Mouse (Mus musculus) G1E (cell line): ENCODE measurements around the gene Cmpk1. TPM values are rescaled to one million over a fixed set of nuclear protein-coding genes. Genes with fewer than 3 reads are reported as not detected.

ENCODE experiments used
- ATAC-seq: 2 replicates; pipeline ENCODE4 v1.8.0; 2016; ENCODE audit warnings: mild to moderate bottlenecking; ENCODE audit not compliant: insufficient number of reproducible peaks, poor library complexity, low FRiP score, severe bottlenecking; ENCODE audit errors: extremely low read depth
- DNase-seq: peaks from one replicate; pipeline ENCODE4 v3.0.0; 2012; ENCODE audit warnings: low spot score
- H3K27me3 ChIP-seq: 2 replicates; pipeline ENCODE4 v1.6.1; 2012; ENCODE audit warnings: mild to moderate bottlenecking, low read length, inconsistent platforms; ENCODE audit not compliant: insufficient read depth
- H3K36me3 ChIP-seq: replicated peaks from 2 replicates; pipeline ENCODE3; 2012; ENCODE audit warnings: mild to moderate bottlenecking, inconsistent platforms
- H3K4me1 ChIP-seq: 2 replicates; pipeline ENCODE4 v1.6.1; 2012; ENCODE audit warnings: low read depth, low read length, inconsistent platforms, mixed read lengths; ENCODE audit not compliant: insufficient read depth
- H3K4me3 ChIP-seq: 2 replicates; pipeline ENCODE4 v1.5.1; 2012; ENCODE audit warnings: low read depth, mild to moderate bottlenecking, inconsistent platforms, low read length, moderate library complexity, mixed read lengths
- H3K9me3 ChIP-seq: replicated peaks from 2 replicates; pipeline ENCODE4 v1.6.1; 2012; ENCODE audit warnings: inconsistent platforms
- CTCF ChIP-seq: IDR thresholded peaks from 2 replicates; pipeline ENCODE4 v1.5.1; 2012; ENCODE audit warnings: low read depth, low read length, inconsistent platforms, mixed read lengths
- GATA1 ChIP-seq: IDR thresholded peaks from 2 replicates; pipeline ENCODE4 v1.6.1; 2012; ENCODE audit warnings: borderline replicate concordance, low read length, inconsistent platforms, mixed read lengths
- GATA2 ChIP-seq: IDR thresholded peaks from 2 replicates; pipeline ENCODE4 v1.6.1; 2012; ENCODE audit warnings: low read depth, low read length, inconsistent platforms, borderline replicate concordance
- POLR2AphosphoS5 ChIP-seq: IDR thresholded peaks from 2 replicates; pipeline ENCODE4 v1.6.1; 2012; ENCODE audit warnings: low read depth, low read length, inconsistent platforms; ENCODE audit not compliant: insufficient replicate concordance
- TAL1 ChIP-seq: conservative IDR thresholded peaks from 2 replicates; pipeline ENCODE4 v1.6.1; 2012; ENCODE audit warnings: low read depth, low read length, inconsistent platforms, mixed read lengths
- polyA plus RNA-seq: library from polyadenylated mRNA; stranded (reverse); fragments of >175 nt; gene quantifications from 2 replicates; pipeline ENCODE4 v1.2.3, GENCODE M21; 2012
- total RNA-seq, 2 experiments: library from RNA; stranded (forward) in 1 of 2; stranded (reverse) in 1 of 2; fragments of 200-1000 nt in 1 of 2; fragments of >200 nt in 1 of 2; fragmentation: Nextera tagmentation in 1 of 2; gene quantifications; 2 replicates each; pipeline ENCODE4 v1.2.3; 2014 to 2017

The Cmpk1 gene
- total and polyA plus RNA-seq, 3 experiments = 39.9 to 132 (median 47.3) TPM

- peaks cover 32% of the 10 kb centered on the region for H3K36me3 ChIP-seq
- H3K4me3 ChIP-seq = no peak overlapping the region
- 0 out of 2 replicates have a peak, but pooled peaks cover 3% of the 10 kb centered on the region for H3K27me3 ChIP-seq
- DNase-seq (no peak), ATAC-seq (no peak)
- TF ChIP-seq GATA1 (no peak), TAL1 (no peak), GATA2 (no peak), POLR2AphosphoS5 (no peak), CTCF (no peak)
- peaks cover 22% of the 10 kb centered on the region for H3K4me1 ChIP-seq
- H3K9me3 ChIP-seq = peaks cover 15% of the 10 kb centered on the region
These were observed 74.1 kb downstream of the Cmpk1 start for GRCm38 (mm10) chr4:114912705-114913593.

DNA sequence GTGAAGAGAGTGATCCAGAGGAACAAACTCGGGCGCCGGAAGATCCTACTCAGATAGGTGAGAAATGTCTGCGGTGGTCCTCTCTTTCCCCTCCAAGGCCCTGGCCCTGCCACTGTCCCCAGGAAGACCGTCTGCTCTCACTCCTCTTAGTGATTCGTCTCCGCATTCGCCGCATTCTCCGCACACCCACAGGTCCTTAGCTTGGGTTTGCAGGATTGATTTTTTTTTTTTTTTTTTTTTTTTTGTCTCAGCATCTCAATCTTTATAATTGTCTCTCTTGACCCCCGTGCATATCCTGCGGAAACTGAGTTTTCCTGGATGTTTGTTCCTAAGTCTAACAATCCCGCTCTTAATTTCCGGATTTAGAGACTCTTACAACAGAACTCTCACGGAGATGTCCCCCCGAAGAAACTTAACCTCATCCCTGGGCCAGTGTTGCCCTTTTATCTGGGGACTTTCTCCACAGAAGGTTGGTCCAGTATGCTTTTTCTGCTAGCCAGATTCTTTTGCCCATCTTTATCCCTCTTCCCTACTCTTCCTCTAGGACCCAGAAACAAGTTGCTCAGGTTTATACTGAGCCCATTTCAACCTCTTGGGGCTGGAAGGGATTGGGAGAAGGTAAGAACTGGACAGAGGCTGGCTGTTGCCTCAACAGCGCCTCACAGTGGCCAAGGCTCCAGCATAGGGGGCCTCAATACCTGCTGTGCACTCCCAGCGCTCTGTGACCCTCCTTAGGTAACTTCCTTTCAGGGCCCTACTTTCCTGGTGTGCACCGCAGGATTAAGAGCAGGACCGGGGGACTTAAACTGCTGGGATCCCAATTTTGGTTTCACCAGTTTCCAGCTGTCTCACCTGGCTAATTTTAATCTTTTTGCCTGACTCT is 77.2 kb downstream of the Cmpk1 start:
- peaks cover 8% of the 10 kb centered on the region; the same call in 1 of the 2 replicates for H3K27me3 ChIP-seq
- peaks cover 19% of the 10 kb centered on the region for H3K36me3 ChIP-seq
- H3K4me1 ChIP-seq = peaks cover 22% of the 10 kb centered on the region
- peaks cover 27% of the 10 kb centered on the region for H3K9me3 ChIP-seq
- TF ChIP-seq GATA1 = no peak
- peak; percentile 67 for TF ChIP-seq CTCF
- no peak for TF ChIP-seq TAL1
- TF ChIP-seq POLR2AphosphoS5 = no peak
- peak overlapping the region; percentile 75 for H3K4me3 ChIP-seq
- ATAC-seq (peak; percentile 32; the same call in 1 of the 2 replicates), DNase-seq (no peak)

Other genes starting within 250 kb of the Cmpk1 start
- gene Gm12830, start 165.5 kb downstream of the Cmpk1 start, total RNA-seq (2014; fragmentation: Nextera tagmentation) = not detected in 2 replicates
- gene Gm12830, start 165.5 kb downstream of the Cmpk1 start, total RNA-seq (2017) = 0.05 and 0.06 TPM in 2 replicates
- not detected in 2 replicates for gene Gm12830, start 165.5 kb downstream of the Cmpk1 start, polyA plus RNA-seq
- gene Foxd2, start 78.4 kb downstream of the Cmpk1 start, total RNA-seq (2014; fragmentation: Nextera tagmentation) = 0.38 TPM in 1 of 2 replicates, not detected in the other
- 0.60 and 0.81 TPM in 2 replicates for gene Foxd2, start 78.4 kb downstream of the Cmpk1 start, total RNA-seq (2017)
- gene Foxd2, start 78.4 kb downstream of the Cmpk1 start, polyA plus RNA-seq = 2.1 and 3.4 TPM in 2 replicates
- not detected in 2 replicates for gene Foxe3, start 61.2 kb downstream of the Cmpk1 start, total RNA-seq (2014; fragmentation: Nextera tagmentation)
- not detected in 2 replicates for gene Foxe3, start 61.2 kb downstream of the Cmpk1 start, total RNA-seq (2017)
- gene Foxe3, start 61.2 kb downstream of the Cmpk1 start, polyA plus RNA-seq = not detected in 2 replicates
- 93.1 and 94.3 TPM in 2 replicates for gene Stil, start 12.9 kb upstream of the Cmpk1 start, total RNA-seq (2014; fragmentation: Nextera tagmentation)
- 19.9 and 26.0 TPM in 2 replicates for gene Stil, start 12.9 kb upstream of the Cmpk1 start, total RNA-seq (2017)
- gene Stil, start 12.9 kb upstream of the Cmpk1 start, polyA plus RNA-seq = 2.8 and 4.0 TPM in 2 replicates
- 155 and 174 TPM in 2 replicates for gene Tal1, start 69.2 kb upstream of the Cmpk1 start, total RNA-seq (2014; fragmentation: Nextera tagmentation)
- gene Tal1, start 69.2 kb upstream of the Cmpk1 start, total RNA-seq (2017) = 155 and 166 TPM in 2 replicates
- gene Tal1, start 69.2 kb upstream of the Cmpk1 start, polyA plus RNA-seq = 239 and 262 TPM in 2 replicates
- gene Pdzk1ip1, start 101.5 kb upstream of the Cmpk1 start, total RNA-seq (2014; fragmentation: Nextera tagmentation) = 2.4 and 3.0 TPM in 2 replicates
- 19.8 and 23.1 TPM in 2 replicates for gene Pdzk1ip1, start 101.5 kb upstream of the Cmpk1 start, total RNA-seq (2017)
- 0.21 TPM in 1 of 2 replicates, not detected in the other for gene Pdzk1ip1, start 101.5 kb upstream of the Cmpk1 start, polyA plus RNA-seq
- 0.15 TPM in 1 of 2 replicates, not detected in the other for gene Cyp4x1, start 147.0 kb upstream of the Cmpk1 start, total RNA-seq (2014; fragmentation: Nextera tagmentation)
- 0.05 TPM in 1 of 2 replicates, not detected in the other for gene Cyp4x1, start 147.0 kb upstream of the Cmpk1 start, total RNA-seq (2017)
- gene Cyp4x1, start 147.0 kb upstream of the Cmpk1 start, polyA plus RNA-seq = not detected in 2 replicates